Mouse (Mus musculus) hindlimb bud, embryonic 11.5 days (tissue): Measurements from ENCODE around the gene Foxn3.

Source experiments
- DNase-seq: peaks from one replicate; pipeline ENCODE4 v3.0.0-alpha.2; 2012; ENCODE audit warnings: low read depth, low spot score; ENCODE audit errors: extremely low spot score

Foxn3 gene

DNA sequence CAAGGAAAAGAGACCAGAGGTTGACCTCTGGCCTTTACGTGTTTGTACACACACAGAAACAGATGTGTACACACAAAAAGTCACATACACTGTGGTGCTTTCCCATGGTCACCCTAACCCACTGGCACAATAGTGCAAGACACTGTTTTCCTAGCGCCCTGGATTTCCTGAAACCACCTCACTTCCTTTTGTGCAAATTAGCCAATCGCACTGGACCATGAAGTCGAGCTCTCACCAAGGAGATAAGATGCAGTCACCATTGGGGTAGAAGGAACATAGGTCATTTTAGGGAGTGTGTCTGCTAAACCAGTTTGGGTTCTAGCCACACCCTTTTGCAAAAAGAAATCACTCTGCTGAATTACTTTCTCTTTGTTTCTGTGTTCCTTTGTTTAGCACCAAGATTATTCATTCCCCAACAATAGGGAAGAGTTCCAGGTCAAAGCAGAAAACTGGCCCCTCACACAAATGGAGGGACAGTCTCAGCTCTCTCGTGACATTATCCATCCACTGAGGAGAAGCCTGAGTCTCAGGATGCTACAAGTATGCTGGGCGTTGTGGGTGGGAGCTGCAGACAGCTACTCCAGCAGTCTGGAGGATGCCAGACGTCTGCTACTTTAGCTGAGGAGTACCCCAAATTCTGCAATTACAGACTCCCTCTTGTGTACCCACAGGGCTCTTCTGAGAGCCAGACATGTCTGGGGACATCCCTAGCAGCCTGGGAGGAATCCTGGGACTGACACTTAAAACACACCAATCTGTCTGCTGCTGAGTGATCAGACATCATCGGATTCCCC is 202.2 kb downstream of the Foxn3 start:
- DNase-seq = no peak

DNA sequence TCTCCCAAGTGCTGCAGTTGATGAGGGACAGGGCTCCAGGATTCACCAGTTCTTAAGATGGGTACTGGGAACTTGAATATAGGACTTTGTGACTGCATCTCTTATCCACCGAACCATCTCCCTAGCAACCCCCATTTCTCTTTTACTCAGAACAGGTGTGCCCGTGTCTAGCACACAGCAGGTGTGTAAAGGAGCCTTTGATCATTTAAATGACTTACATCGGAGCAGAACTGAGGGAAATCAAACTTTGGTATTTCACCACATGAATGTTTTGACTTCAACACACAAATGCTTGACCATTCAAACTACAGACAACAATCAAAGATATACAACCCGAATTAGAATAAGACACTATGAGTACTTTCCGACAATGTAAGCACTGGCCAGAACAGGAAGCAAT is 204.7 kb downstream of the Foxn3 start:
- no peak for DNase-seq

DNA sequence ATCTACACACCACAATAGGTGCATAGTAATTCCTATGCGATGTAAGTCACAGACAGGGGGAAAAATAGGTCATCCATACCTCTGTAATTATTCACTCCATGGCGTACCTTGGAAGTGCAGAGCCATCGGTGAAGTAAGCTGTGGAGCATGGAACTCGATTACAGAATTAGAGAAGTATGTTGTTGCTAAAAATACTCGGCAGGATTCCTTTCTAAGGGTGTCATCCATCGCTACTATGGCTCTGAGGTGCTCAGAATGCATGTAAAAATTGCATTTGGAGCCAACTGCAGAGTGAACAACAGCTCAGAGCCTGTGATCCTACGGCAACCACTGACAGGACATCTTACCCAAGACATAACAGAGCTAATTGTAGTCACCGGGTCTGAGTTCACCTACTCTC is 206.7 kb downstream of the Foxn3 start:
- no peak for DNase-seq

DNA sequence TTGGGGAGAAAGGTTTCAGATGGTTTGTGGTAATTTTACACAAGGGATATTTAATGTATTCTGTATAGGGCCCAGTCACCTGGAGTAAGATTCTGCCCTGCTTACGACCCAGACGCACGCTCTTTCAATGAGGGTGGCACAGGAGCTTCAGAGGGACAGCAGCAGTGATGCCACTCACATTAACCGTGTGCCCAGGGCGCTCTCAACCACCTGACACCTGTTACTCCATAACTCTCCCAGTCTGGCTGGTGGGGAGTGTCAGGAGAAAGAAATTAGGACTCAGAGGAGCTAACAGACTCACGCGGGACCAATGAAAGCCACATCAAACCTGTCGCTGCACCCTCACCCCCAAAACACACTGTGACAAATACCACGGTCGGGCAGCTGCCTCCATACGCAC is 209.7 kb downstream of the Foxn3 start:
- no peak for DNase-seq

DNA sequence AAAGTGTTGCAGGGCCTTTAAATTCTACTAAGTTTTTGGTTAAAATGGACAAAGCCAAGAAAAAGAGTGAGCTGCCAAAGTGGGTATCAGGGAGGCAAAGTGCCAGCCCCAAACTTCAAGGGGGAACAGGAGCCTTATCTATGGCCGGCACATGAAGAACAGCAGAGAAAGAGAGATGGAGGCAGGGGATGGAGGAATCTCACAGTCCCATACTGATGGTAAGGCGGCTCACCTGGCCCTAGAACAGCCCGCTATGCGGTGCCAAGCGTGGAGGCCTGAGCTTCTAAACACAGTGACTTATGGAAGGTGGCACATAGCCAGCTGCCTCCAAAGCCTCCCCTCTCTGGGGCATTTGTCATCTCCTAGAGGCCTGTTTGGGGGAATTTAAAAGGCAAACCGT is 210.8 kb downstream of the Foxn3 start:
- no peak for DNase-seq

DNA sequence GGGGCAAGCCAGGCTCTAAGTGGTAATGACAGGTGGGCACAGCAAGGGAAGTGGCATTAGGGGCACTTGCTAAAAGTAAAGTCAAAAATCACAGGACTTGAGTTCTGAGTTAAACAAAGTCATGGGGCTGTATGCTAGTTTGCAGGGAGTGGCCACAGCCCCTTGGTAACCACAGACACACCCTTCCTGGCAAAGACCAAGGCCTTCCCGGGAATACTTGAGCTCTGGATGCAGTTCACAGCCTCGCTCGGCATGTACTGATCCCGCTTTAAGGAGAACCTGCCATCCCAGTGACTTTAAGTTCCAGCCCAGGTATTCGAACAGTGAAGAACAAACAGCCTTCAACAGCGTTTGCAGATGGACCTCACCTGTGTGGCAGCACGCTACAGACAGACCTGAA is 211.2 kb downstream of the Foxn3 start:
- no peak for DNase-seq

DNA sequence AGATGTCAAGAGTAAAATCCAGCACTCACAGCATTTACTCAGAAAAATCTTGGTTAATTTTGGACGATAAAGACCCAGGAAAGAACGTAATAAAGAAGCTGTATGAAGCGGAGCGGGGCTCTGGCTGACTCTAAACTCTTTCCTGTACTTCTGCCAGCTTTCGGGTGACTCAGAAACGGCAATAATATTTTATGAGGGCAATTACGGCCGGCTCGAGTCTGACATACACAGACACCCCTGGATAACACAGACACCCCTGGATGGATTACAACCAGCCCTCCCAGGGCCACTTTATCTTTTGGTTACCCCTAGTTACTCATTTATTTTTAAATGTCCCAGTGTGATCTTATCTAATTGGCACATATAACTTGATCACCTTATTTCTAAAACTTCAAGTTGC is 211.7 kb downstream of the Foxn3 start:
- DNase-seq = no peak

DNA sequence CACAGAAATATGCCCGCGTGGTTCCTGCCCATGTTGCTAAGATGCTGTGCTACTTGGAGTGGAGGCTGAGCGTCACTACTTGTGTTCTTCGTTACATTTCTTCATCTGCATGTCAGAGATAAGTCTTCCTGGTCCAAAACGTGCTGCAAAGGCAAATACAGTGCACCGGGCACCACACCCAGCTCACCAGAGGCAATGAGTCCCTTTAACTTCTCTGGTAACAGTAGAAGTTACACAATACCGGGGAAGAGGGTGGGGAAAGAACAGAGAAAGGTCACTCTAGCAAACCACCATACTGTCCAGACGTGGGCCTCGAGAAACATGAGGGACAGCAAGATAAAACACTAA is 213.8 kb downstream of the Foxn3 start:
- DNase-seq = no peak

DNA sequence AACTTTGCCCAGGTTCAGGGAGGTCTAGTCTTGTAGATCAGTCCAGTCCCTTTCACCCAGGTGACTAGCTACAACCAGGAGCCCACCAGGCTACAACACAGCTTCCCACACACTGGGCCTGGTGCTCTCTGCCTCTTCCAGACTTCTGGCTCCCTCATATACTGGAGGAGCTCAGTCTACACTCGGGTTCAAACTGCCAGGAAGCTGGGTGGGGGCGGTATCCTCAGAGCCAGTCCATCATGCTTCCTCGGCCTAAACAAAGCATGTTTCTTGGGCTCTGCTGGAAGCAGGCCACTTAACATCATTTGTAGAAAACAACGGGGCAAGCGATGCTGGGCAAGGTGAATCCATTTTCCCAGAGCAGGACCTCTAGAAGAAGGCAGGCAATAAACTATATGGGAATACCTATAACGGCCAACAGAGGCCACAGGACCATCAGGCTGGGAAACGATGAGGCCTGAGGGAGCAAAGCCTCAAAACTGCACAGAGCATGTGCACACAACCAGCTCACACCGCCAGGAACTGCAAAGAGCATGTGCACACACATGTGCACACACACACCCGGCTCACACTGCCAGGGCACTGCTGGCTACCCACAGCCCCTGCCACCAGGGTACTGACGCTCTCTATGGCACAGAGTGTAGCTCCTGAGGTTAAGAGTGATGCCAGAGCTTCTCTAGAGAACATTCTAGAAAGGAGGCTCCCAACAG is 214.3 kb downstream of the Foxn3 start:
- no peak for DNase-seq

DNA sequence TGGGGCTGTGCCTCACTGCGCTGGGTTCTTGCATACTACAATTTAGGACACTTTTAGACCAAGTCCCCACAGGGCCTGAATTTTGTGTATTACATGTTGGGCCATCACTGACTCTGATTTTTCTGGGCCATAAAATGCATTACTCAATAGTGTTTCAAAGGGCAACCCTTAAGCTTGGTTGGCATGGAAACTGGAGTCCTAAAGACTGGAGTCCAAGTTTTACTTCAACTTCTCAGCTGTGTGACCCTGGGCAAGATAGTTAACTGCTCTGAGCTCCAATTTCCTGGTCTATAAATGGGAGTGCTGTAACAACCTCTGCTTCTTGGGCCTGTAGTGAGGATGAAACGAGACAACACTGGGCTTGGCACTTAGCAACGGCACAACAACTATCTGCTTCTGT is 215.9 kb downstream of the Foxn3 start:
- DNase-seq = no peak

DNA sequence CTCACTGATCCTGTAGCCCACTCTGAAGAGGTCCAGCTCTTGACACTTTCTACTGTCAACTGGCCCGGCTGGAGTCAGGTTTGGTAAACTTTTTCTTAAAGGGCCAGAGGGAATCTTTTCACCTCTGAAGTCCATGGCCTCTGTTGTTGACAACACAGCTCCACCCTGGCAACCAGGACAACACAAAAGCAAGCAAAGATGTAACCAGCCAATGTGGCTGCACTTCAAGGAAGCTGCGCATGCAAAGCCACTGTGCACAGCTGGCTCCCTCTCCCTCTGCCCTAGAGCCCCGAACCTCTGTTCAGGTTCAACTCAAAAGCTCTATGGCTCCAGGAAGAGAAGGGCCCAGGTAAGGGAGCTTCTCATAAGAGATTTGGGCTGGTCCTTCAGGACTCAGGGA is 216.4 kb downstream of the Foxn3 start:
- no peak for DNase-seq

DNA sequence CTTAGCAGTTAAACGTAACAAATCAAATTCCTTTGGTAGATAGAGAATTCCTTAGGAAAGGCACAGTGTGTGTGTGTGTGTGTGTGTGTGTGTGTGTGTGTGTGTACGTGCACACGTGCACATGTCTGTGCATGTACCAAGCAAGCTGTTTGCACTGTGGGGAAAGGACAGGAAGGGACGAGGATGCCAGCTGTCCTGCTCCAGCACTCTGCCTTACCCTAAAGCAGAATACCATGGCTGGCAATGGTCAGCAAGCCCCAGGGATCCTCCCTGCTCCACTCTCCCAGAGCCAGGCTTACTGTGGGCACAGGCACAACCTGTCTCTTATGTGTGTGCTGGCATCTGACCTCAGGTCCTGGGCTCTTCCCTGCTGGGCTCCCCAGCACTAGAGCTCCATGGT is 218.1 kb downstream of the Foxn3 start:
- DNase-seq = no peak

DNA sequence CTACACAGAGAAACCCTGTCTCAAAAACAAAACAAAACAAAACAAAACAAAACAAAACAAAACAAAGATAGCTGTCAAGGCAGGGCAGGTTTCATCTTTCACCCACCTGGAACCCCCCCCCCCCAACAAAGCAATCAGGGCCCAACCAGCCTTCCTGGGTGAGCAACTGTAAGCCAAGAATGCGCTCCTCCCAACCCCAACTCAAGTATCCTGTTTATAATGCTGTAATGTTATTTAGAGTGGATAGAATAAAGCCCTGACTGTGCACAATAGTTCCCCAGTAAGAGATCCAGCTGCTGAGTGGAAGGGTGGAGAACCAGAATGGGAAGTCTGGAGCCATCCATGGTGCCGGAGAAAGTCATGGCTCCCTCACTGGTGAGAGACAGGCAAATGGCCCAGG is 220.0 kb downstream of the Foxn3 start:
- DNase-seq = no peak

DNA sequence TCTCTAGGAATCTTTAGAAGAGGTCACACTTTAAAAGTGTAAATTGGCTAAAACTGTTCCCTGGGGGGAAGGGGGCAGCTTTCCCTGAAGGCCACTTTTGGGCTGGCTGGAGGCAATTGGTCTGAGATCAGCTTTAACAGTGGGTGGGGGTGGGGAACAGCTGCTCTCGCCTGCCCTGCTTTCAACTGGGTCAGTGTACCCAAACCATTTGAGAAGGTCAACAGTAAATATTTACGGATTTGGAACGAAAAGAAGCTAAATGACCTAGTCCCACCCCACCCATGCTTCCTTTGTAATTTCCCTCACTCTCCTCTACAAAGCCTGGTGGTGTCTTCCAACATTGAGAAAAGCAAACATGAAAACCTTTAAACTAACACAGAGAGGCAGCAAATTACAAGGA is 221.2 kb downstream of the Foxn3 start:
- no peak for DNase-seq

DNA sequence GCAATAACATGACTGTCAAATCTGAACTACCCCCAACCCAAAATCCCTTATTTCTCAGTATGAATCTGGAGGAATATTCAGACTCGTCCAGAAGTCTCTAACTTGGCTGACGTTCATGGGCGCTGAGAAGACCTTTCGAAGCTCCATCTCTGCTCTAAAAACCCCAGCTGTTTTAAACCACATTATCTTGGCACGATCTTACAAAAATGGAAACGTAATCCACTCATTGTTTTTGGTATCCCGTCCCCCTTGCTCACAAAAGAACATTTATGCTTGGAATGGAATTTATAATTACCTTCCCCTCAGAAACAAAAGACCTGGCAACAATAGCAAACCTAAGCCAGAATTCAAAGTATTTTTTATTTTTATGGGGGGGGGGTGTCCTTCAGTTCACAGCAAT is 221.6 kb downstream of the Foxn3 start:
- no peak for DNase-seq

DNA sequence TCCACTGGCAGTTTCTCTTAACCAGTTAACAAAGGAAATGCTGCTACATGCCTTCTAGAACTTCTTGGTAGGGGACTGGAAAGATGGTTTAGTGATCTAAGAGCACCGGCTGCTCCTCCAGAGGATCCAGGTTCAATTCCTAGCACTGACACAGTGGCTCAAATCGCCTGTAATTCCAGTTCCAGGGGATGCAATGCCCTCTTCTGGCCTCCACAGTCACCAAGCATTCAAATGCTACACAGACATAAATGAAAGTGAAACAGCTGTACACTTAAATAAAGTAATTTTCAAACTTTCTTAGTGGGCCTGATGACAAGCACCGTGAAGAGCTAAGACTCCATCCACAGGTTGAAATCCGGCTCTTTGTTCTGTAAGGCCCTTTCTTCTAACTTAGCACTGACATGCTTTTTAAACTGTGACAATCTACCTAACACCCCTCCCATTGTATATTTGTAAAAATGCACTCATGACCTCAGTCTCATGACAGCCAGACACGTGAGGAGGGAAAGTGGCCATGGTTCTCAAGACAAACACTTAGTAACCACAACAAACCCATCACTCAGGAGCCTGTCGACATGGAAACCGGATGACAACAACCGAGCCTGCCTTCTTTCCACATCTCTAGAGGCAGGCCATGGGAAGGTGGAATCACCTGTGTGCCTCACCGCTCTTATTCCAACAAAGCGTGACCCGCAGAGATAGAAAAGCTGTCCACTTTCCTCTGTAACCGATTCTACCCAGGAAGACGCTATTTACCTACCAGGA is 222.8 kb downstream of the Foxn3 start:
- no peak for DNase-seq

DNA sequence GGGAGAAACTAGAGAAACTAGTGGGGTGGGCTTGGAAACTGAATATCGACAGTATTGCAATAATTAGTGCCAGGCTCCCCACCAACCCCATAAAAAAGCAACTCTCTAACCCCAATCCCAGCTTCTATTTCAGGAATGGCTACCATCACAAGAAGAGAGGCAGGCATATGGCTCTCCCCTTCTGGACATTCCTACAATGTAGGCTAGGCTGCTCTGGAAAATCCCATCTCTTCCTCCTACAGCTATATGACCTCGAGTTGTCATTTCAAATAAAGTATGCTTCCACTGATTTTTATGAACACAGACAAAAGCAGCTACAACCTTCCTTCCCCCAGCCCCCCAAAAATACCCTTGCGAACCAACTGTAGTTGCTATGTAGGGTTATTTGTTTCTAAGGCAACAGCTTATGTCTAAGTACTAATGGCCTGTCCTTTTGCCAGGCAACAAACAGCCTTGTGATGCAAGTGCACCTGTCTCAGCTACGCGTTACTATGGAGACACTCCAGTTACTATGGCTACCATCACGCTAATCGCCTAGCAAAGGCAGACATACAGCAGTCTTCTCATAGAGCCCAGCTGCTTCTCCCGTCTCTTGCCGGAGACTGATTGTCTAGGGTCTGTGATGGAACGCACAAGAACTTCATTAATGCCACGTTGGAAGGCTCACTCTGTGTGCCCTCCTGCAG is 223.6 kb downstream of the Foxn3 start:
- DNase-seq = no peak

DNA sequence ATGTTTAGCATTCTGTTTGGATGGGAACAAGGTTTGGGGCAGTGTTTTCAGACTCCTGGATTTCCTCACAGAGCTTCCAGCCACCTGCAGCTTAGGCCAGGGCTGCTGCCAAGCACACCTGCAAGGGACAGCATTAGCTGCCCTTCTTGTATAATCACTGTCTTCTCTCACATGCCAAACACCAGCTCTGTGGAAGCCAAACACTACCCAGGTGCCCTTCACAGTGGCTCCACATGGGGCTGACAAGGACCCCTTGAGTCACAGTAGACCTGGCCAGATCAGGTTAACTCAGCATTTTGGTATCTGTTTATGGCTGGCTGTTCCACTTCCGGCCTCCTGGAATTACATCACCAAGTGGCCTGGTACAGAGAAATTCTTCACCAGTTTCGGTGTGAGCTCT is 224.6 kb downstream of the Foxn3 start:
- no peak for DNase-seq

DNA sequence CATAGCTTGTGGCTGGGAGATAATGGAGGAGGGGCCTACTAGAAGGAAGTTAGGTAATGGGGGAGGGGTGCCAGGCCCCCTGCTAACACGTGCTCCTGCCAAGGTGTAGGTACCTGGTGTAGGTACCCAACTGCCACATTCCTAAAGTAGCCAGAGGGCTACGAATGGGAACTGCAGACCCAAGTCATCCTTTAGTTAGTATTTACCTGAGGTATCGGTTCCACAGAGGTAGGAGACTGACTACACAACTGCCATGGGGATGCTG is 226.3 kb downstream of the Foxn3 start:
- no peak for DNase-seq

DNA sequence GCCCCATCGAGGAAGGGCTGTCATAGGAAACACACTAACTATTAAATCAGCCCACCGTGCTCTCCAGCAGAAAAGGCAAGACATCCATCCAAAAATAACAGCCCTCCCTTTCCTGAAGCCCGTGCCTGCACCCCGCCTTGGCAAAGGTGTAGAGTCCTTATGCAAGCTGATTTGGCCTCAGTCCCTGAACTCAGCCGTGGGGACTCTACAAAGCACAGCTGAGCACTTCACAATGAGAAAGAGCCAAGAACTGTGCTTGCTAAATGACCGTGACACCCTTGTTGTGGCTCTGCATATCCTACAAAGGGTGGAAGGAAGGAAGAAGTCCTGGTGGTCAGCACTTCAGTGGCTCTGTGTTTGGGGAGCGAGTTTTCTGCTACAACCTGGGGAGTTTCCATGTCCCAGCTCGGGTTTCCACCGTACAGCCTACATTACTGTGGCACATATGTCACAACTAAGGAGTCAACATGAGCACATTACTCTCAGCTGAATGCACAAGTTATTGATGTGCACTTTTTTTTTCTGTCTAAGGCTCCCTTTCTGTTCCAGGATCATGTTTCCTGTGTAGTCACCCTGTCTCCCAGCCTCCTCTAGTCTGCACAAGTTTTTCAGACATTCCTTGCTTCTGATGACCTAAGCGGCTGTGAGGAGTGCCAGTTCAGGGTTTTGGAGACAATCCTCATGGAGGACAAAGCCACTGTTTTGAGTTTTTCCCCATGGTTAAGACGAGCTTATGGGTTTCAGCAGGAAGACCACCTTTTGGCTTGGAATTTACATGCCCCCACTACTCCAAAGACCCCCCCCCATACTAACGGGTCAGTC is 226.8 kb downstream of the Foxn3 start:
- DNase-seq = no peak

DNA sequence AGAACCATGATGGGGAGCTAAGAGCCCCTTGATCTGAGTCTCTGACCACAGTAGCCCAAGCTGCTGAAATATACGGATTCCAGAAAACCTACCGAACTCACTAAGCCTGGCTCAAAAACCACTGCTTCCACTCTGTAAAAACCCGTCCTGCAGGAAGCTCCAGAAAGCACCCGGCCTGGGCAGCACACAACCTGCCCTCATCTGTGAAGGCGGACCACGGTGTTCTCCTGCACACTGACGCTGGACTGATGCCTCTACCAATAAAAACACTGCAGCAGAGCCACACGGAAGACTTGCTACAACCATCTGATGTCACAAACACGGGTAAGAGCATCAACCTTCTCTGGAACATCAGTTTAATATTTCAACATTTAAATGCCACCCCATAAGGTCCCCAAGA is 227.8 kb downstream of the Foxn3 start:
- DNase-seq = no peak
